Mouse (Mus musculus): ENCODE results near the gene Trappc11. TPM values are rescaled to one million over a fixed set of nuclear protein-coding genes. Genes with fewer than 3 reads are reported as not detected.

Trappc11 gene
- polyA plus RNA-seq (2014; fragmentation: Nextera tagmentation; extraction: Ambion mirVana) = 44.3 and 49.9 TPM in 2 replicates

DNA sequence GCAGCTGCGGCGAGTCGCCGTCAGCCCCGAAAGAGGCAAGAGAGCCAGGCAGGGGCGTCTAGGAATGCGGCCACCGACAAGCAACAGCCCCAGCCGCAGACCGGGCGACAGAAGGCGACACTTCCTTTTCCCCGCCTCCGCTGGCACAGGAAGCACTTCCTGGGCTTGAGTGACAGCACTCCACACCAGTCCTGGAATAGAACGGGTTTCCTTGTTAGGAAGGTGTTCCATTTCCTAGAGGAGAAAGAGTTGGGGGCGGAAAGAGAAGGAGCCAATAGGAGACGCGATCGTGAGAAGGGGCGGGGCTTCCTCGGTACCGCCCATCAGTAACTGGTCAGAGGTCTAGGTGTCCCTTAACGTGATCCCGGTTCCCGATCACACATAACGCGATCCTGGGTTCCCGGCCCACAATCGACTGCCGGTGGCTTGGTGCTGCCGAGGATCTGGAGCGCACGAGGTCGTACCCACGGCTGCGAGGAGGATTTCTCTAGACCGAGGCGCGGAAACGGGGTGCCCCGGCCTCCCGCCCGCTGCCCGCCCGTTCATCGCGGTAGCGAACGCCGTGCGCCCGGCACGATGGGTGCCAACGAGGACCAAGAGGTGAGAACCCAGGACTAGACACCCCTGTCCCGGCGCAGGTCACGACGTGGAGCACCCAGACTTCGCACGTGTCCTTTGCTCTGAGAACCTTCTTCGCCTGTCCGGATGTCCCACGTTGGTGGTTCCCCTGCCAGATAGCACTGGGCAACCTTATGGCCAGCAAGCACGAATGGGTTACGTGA is at the start of gene Trappc11, which contains the start of gene Rwdd4a:
Trappc11 (minus strand) TSS at position 127 of the 782 bp plus-strand sequence.
Rwdd4a (plus strand) TSS at position 321 of the 782 bp plus-strand sequence.
- peak within 1 kb of the TSS; percentile 82 for H3K9ac ChIP-seq (ENCODE audit: low read length)
- H3K4me3 ChIP-seq (ENCODE audit: low read depth, low read length) = peak within 1 kb of the TSS; percentile 77
- H3K4me1 ChIP-seq (ENCODE audit: control insufficient read depth, insufficient read depth, low read length) = peaks cover 6% of the 10 kb centered on the region; the same call in 1 of the 2 replicates
- no peaks in the 10 kb centered on the region for H3K36me3 ChIP-seq (ENCODE audit: control insufficient read depth, insufficient read depth, low read length)
- peak within 1 kb of the TSS; percentile 73 for H3K4me2 ChIP-seq (ENCODE audit: low read depth)
- peak within 1 kb of the TSS; percentile 15; the same call in 1 of the 2 replicates for H3K27ac ChIP-seq (ENCODE audit: low read depth, low read length)
- H3K9me3 ChIP-seq (ENCODE audit: control insufficient read depth, low read length) = no peaks in the 10 kb centered on the region
- no peaks in the 10 kb centered on the region for H3K27me3 ChIP-seq (ENCODE audit: control insufficient read depth, insufficient read depth, low read length)
- DNase-seq (ENCODE audit: low spot score) (peak; percentile 96), ATAC-seq (ENCODE audit: insufficient read depth, low FRiP score, low TSS enrichment) (peak; percentile 100)
- WGBS = under 1% methylated on average over 65 of the region's 65 CpGs

DNA sequence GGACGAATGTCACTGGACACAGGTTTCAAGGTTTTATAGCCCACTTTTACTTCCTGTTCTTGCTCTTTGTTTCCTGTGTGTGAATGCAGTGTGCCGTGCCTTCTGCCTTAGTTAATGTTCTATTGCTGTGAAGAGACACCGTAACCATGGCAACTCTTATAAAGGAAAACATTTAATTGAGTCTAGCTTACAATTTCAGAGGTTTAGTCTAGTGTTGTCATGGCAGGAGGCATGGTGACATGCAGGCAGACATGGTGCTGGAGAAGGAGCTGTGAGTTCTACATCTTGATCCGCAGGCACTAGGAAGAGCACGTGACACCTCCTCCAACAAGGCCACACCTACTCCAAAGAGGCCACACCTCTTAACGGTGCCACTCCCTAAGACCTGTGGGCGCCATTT is 48.2 kb upstream of the Trappc11 start:
- H3K27me3 ChIP-seq (ENCODE audit: control insufficient read depth, insufficient read depth, low read length) = no peaks in the 10 kb centered on the region
- ATAC-seq (ENCODE audit: insufficient read depth, low FRiP score, low TSS enrichment) (no peak), DNase-seq (ENCODE audit: low spot score) (no peak)
- H3K4me2 ChIP-seq (ENCODE audit: low read depth) = no peak overlapping the region
- H3K27ac ChIP-seq (ENCODE audit: low read depth, low read length) = no peak overlapping the region
- no peaks in the 10 kb centered on the region for H3K4me1 ChIP-seq (ENCODE audit: control insufficient read depth, insufficient read depth, low read length)
- WGBS = 75% methylated on average over 7 of the region's 7 CpGs
- H3K9me3 ChIP-seq (ENCODE audit: control insufficient read depth, low read length) = no peaks in the 10 kb centered on the region
- no peaks in the 10 kb centered on the region for H3K36me3 ChIP-seq (ENCODE audit: control insufficient read depth, insufficient read depth, low read length)
- H3K9ac ChIP-seq (ENCODE audit: low read length) = no peak overlapping the region
- H3K4me3 ChIP-seq (ENCODE audit: low read depth, low read length) = no peak overlapping the region

- WGBS = 92% methylated on average over 7 of the region's 7 CpGs
- ATAC-seq (ENCODE audit: insufficient read depth, low FRiP score, low TSS enrichment) = no peak
Measured at GRCm38 (mm10) chr8:47573482-47573881, 40.2 kb upstream of the Trappc11 start.

GRCm38 (mm10) chr8:47570161-47570560 is 36.9 kb upstream of the Trappc11 start:
- no peak for DNase-seq (ENCODE audit: low spot score)
- H3K9ac ChIP-seq (ENCODE audit: low read length) = no peak overlapping the region
- H3K36me3 ChIP-seq (ENCODE audit: control insufficient read depth, insufficient read depth, low read length) = no peaks in the 10 kb centered on the region
- no peaks in the 10 kb centered on the region for H3K9me3 ChIP-seq (ENCODE audit: control insufficient read depth, low read length)
- no peak overlapping the region for H3K4me3 ChIP-seq (ENCODE audit: low read depth, low read length)
- H3K4me1 ChIP-seq (ENCODE audit: control insufficient read depth, insufficient read depth, low read length) = no peaks in the 10 kb centered on the region
- 88% methylated on average over 6 of the region's 6 CpGs for WGBS
- no peak overlapping the region for H3K27ac ChIP-seq (ENCODE audit: low read depth, low read length)
- ATAC-seq (ENCODE audit: insufficient read depth, low FRiP score, low TSS enrichment) = no peak
- H3K4me2 ChIP-seq (ENCODE audit: low read depth) = no peak overlapping the region
- no peaks in the 10 kb centered on the region for H3K27me3 ChIP-seq (ENCODE audit: control insufficient read depth, insufficient read depth, low read length)

More at GRCm38 (mm10) chr8:47573482-47573881, 40.2 kb upstream of the Trappc11 start:
- no peaks in the 10 kb centered on the region for H3K36me3 ChIP-seq (ENCODE audit: control insufficient read depth, insufficient read depth, low read length)
- DNase-seq (ENCODE audit: low spot score) = no peak
- no peak overlapping the region for H3K9ac ChIP-seq (ENCODE audit: low read length)
- H3K27me3 ChIP-seq (ENCODE audit: control insufficient read depth, insufficient read depth, low read length) = no peaks in the 10 kb centered on the region
- no peak overlapping the region for H3K4me3 ChIP-seq (ENCODE audit: low read depth, low read length)
- H3K9me3 ChIP-seq (ENCODE audit: control insufficient read depth, low read length) = no peaks in the 10 kb centered on the region
- H3K4me2 ChIP-seq (ENCODE audit: low read depth) = no peak overlapping the region
- no peak overlapping the region for H3K27ac ChIP-seq (ENCODE audit: low read depth, low read length)
- H3K4me1 ChIP-seq (ENCODE audit: control insufficient read depth, insufficient read depth, low read length) = no peaks in the 10 kb centered on the region

- Histone ChIP-seq H3K36me3 (ENCODE audit: control insufficient read depth, insufficient read depth, low read length) (no peaks in the 10 kb centered on the region), H3K4me3 (ENCODE audit: low read depth, low read length) (no peak overlapping the region), H3K27ac (ENCODE audit: low read depth, low read length) (no peak overlapping the region), H3K27me3 (ENCODE audit: control insufficient read depth, insufficient read depth, low read length) (no peaks in the 10 kb centered on the region), H3K4me2 (ENCODE audit: low read depth) (no peak overlapping the region), H3K9ac (ENCODE audit: low read length) (no peak overlapping the region), H3K9me3 (ENCODE audit: control insufficient read depth, low read length) (no peaks in the 10 kb centered on the region), H3K4me1 (ENCODE audit: control insufficient read depth, insufficient read depth, low read length) (no peaks in the 10 kb centered on the region)
- 90% methylated on average over 5 of the region's 5 CpGs for whole genome bisulfite sequencing
- DNase-seq (ENCODE audit: low spot score) (no peak), ATAC-seq (ENCODE audit: insufficient read depth, low FRiP score, low TSS enrichment) (no peak)
Measured at GRCm38 (mm10) chr8:47568098-47568497, 34.8 kb upstream of the Trappc11 start.

DNA sequence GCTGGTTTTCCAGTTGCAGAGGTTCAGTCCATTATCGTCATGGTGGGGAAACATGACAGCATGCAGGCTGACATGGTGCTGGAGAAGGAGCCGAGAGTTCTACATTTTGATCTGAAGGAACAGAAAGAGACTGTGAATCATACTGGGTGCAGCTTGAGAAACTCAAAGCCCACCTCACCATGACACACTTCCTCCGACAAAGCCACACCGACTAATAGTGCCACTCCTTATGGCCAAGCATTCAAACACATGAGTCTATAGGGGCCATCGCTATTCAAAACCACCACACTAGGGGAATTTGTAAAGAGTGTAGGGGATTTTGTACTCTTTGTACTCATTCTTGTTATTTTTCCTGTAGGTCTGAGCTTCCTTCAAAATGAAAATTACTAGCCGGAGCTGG is 33.3 kb upstream of the Trappc11 start:
- no peaks in the 10 kb centered on the region for H3K4me1 ChIP-seq (ENCODE audit: control insufficient read depth, insufficient read depth, low read length)
- H3K27me3 ChIP-seq (ENCODE audit: control insufficient read depth, insufficient read depth, low read length) = no peaks in the 10 kb centered on the region
- no peak overlapping the region for H3K4me2 ChIP-seq (ENCODE audit: low read depth)
- H3K9me3 ChIP-seq (ENCODE audit: control insufficient read depth, low read length) = no peaks in the 10 kb centered on the region
- H3K27ac ChIP-seq (ENCODE audit: low read depth, low read length) = no peak overlapping the region
- no peak overlapping the region for H3K9ac ChIP-seq (ENCODE audit: low read length)
- WGBS = 95% methylated on average over 6 of the region's 6 CpGs
- DNase-seq (ENCODE audit: low spot score) (no peak), ATAC-seq (ENCODE audit: insufficient read depth, low FRiP score, low TSS enrichment) (no peak)
- no peak overlapping the region for H3K4me3 ChIP-seq (ENCODE audit: low read depth, low read length)
- H3K36me3 ChIP-seq (ENCODE audit: control insufficient read depth, insufficient read depth, low read length) = no peaks in the 10 kb centered on the region

DNA sequence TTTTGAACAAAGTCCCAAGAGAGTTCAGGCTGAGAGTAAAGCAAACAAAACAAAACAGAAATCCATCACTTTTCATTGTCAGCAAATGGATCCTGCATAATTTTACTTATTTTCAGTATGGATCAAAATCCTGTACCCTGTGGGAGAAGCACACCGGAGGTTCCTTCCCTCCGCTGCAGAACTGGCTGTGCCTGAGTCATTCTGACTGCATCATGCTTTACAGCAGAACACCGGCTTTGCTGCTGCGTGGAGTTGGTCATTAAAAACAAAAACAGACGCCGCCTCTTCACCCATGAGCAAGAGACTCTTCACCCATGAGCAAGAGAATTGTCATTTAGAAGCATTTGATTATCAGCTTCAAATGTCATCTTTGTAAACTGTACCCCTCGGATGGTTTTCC is 27.5 kb upstream of the Trappc11 start:
- Histone ChIP-seq H3K9ac (ENCODE audit: low read length) (no peak overlapping the region), H3K36me3 (ENCODE audit: control insufficient read depth, insufficient read depth, low read length) (no peaks in the 10 kb centered on the region), H3K4me3 (ENCODE audit: low read depth, low read length) (no peak overlapping the region), H3K4me2 (ENCODE audit: low read depth) (no peak overlapping the region), H3K27ac (ENCODE audit: low read depth, low read length) (no peak overlapping the region), H3K9me3 (ENCODE audit: control insufficient read depth, low read length) (no peaks in the 10 kb centered on the region), H3K27me3 (ENCODE audit: control insufficient read depth, insufficient read depth, low read length) (no peaks in the 10 kb centered on the region), H3K4me1 (ENCODE audit: control insufficient read depth, insufficient read depth, low read length) (no peaks in the 10 kb centered on the region)
- ATAC-seq (ENCODE audit: insufficient read depth, low FRiP score, low TSS enrichment) = no peak
- 93% methylated on average over 7 of the region's 7 CpGs for WGBS
- no peak for DNase-seq (ENCODE audit: low spot score)

- Histone ChIP-seq H3K4me2 (ENCODE audit: low read depth) (no peak overlapping the region), H3K27ac (ENCODE audit: low read depth, low read length) (no peak overlapping the region), H3K9me3 (ENCODE audit: control insufficient read depth, low read length) (no peaks in the 10 kb centered on the region), H3K4me1 (ENCODE audit: control insufficient read depth, insufficient read depth, low read length) (no peaks in the 10 kb centered on the region), H3K36me3 (ENCODE audit: control insufficient read depth, insufficient read depth, low read length) (no peaks in the 10 kb centered on the region), H3K4me3 (ENCODE audit: low read depth, low read length) (no peak overlapping the region), H3K9ac (ENCODE audit: low read length) (no peak overlapping the region), H3K27me3 (ENCODE audit: control insufficient read depth, insufficient read depth, low read length) (no peaks in the 10 kb centered on the region)
- ATAC-seq (ENCODE audit: insufficient read depth, low FRiP score, low TSS enrichment) (no peak), DNase-seq (ENCODE audit: low spot score) (no peak)
- 65% methylated on average over 7 of the region's 7 CpGs for WGBS
Measured at GRCm38 (mm10) chr8:47558274-47558673, 25.0 kb upstream of the Trappc11 start.

GRCm38 (mm10) chr8:47556446-47556845 is 23.2 kb upstream of the Trappc11 start:
- Histone ChIP-seq H3K27ac (ENCODE audit: low read depth, low read length) (no peak overlapping the region), H3K4me2 (ENCODE audit: low read depth) (no peak overlapping the region), H3K4me3 (ENCODE audit: low read depth, low read length) (no peak overlapping the region), H3K9me3 (ENCODE audit: control insufficient read depth, low read length) (no peaks in the 10 kb centered on the region), H3K36me3 (ENCODE audit: control insufficient read depth, insufficient read depth, low read length) (peaks cover under 1% of the 10 kb centered on the region; the same call in 1 of the 2 replicates), H3K4me1 (ENCODE audit: control insufficient read depth, insufficient read depth, low read length) (no peaks in the 10 kb centered on the region), H3K9ac (ENCODE audit: low read length) (no peak overlapping the region), H3K27me3 (ENCODE audit: control insufficient read depth, insufficient read depth, low read length) (no peaks in the 10 kb centered on the region)
- 86% methylated on average over 7 of the region's 7 CpGs for WGBS
- ATAC-seq (ENCODE audit: insufficient read depth, low FRiP score, low TSS enrichment) = no peak
- no peak for DNase-seq (ENCODE audit: low spot score)

All from neural tube, embryonic 11.5 days (tissue).